Mouse (Mus musculus): Measurements from ENCODE around the gene Sbk3. TPM values are rescaled to one million over a fixed set of nuclear protein-coding genes. Genes with fewer than 3 reads are reported as not detected.
"Not testable (repeated sequence)": the region's sequence is repeated elsewhere in the genome, so short reads cannot be mapped to it uniquely, and the experiment has no call there.

The Sbk3 gene
- not detected in 2 replicates for total RNA-seq (2014; fragmentation: Nextera tagmentation)
- not detected in 2 replicates for total RNA-seq (2017)

- ATAC-seq (replicated peaks; ENCODE audit: poor library complexity, severe bottlenecking): no peak
Measured at GRCm38 (mm10) chr7:4971068-4971467, at the start of gene Sbk3. Gene Sbk3, minus strand, starts transcription at chr7:4971168.

DNA sequence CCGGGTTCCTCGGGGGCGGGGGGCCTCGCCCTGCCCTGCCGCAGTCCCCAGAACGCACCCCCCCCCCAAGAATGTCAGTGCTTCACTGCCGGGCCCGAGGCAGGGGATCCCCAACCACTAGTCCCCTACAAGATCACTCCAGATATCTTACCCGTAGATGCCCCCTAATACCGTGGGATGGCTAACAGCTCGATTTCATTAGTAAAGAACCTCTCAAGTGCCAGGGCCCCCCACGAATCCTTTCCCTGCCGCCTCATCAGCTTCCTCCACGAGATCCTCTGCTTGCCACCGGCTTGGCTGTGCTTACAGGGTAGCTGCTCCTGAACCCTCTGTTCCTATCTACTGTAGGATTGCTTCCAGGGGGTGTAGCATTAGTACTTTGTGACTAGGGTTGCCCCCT, 49.7 kb upstream of the Sbk3 start:
- ATAC-seq (replicated peaks; ENCODE audit: poor library complexity, severe bottlenecking): no peak

DNA sequence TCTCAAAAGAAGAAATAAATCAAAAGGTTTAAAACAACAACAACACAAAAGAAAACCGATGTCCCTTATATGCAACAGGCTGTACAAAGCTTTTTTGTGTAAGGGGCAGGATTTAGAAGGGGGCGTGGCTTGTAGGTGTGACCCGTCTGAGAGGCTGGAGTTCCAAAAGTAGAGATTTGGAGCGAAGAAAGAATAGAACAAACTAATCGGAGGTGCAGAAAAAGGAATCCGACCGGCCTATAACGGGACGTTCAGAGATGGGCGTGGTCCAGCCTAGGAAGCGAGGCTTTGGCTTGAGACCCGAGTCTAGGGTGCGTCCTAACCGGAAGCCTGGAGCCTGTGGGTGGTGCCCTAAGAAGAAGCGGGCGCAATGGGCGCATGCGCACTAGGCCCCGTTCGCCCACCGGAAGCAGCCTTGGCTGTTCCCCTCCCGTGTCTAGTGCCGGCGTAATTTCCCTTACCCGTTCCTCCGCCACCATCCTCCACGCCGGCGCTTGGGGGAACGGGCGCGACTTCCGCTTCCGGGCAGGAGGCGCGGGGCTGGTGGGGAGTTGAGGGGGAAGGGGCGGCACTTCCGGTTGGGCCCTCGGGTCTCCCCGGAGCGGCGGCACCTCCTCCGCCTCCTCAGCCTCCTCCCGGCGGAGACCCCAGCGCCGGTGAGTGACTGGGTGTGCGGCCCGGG, 49.2 kb upstream of the Sbk3 start, which contains the start of the genes Zfp865 and Ccdc106:
Gene Zfp865 (plus strand): TSS at position 377 of the 682 bp plus-strand sequence.
Gene Ccdc106 (plus strand): TSS at position 554 of the 682 bp plus-strand sequence.
- peak; percentile 76 for ATAC-seq (replicated peaks; ENCODE audit: poor library complexity, severe bottlenecking)

- not testable (repeated sequence) for ATAC-seq (replicated peaks; ENCODE audit: poor library complexity, severe bottlenecking)
Measured at GRCm38 (mm10) chr7:5019576-5019975, 48.6 kb upstream of the Sbk3 start.

GRCm38 (mm10) chr7:5017931-5018330, 47.0 kb upstream of the Sbk3 start:
- no peak for ATAC-seq (replicated peaks; ENCODE audit: poor library complexity, severe bottlenecking)

DNA sequence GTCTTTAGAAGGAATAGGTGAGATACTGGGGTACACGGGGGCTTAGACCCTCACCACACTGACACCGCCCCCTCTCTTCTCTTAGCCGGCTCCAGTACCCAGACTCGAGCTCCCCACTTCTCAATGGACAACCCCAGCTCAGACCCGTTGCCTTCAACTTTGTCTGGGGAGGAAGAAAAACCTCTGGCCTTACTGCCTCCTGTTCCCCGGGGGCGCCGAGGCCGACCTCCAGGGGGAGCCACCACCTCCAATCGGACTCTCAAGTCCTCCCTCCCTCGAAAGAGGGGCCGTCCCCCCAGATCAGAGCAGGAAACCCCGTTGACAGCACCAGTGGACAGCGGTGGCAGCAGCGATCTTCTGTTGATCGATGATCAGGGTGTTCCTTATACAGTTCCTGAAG, 46.4 kb upstream of the Sbk3 start:
- ATAC-seq (replicated peaks; ENCODE audit: poor library complexity, severe bottlenecking): no peak

DNA sequence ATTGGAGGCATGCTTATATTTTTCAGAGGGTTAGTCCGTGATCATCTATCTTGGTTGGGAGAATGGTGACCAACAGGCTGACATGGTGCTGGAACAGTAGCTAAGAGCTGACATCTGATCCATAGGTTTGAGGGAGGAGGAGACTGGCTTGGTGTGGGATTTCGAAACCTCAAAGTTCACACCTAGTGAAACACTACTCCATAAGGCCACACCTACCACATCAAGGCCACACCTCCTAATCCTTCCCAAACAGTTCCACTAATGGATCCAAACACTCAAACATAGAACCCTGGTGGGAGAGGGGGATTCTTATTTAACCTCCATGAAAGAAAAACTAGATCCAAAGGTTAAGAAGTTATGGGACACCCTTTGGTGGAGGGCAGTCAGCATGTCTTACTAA, 46.0 kb upstream of the Sbk3 start:
- ATAC-seq (replicated peaks; ENCODE audit: poor library complexity, severe bottlenecking): no peak

- no peak for ATAC-seq (replicated peaks; ENCODE audit: poor library complexity, severe bottlenecking)
Measured at GRCm38 (mm10) chr7:5016057-5016456, 45.1 kb upstream of the Sbk3 start.

GRCm38 (mm10) chr7:5015118-5016001, 44.4 kb upstream of the Sbk3 start, which contains the start of gene Gm44973:
Gene Gm44973, plus strand, starts transcription at chr7:5015496.
- peak; percentile 51 for ATAC-seq (replicated peaks; ENCODE audit: poor library complexity, severe bottlenecking)

DNA sequence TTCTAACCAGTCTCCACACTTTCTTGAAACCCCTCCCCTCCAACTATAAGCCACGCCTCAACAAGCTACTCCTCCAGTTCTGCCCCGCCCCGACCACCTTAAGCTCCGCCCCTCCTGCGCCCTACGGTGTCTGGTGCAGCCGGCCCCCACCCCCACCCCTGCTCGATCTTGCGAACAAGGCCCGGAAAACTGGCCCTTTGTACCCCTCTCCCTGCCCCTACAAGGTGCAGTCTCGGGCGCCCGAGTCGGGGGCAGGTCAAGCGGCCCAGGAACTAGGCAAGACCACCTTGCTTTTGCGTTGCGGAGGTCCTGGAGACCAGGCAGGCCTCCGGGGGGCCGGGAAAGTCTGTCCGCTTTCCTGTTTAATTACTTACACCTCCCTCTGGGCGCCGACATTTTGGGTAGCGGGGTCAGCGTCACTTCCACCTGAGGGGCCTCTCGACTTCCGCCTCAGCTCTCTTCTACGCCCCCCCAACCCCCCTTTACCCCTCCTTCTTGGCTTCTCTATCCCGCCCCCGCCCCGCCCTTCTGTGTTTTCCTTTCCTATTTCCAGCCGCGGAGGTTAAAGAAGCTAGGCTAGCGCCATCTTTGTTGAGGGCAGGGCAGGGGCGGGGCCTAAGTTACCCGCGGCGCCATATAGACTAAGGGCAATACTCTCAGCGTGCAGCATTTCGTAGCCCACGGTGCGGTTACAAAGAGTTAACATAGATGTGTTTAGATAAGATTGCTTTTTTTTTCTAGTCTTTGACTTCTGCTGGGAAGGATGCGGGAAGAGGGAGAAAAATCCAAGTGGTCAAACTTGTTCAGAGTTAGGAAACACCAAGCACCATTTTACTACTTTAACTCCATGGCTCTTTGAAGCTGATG, 43.5 kb upstream of the Sbk3 start, which contains the start of the genes Zfp524 and Fiz1:
Gene Zfp524 (plus strand): TSS at position 165 of the 867 bp plus-strand sequence.
Gene Fiz1 (minus strand): TSS at position 447 of the 867 bp plus-strand sequence.
- peak; percentile 61 for ATAC-seq (replicated peaks; ENCODE audit: poor library complexity, severe bottlenecking)

- no peak for ATAC-seq (replicated peaks; ENCODE audit: poor library complexity, severe bottlenecking)
Measured at GRCm38 (mm10) chr7:5012681-5013513, 41.9 kb upstream of the Sbk3 start.

DNA sequence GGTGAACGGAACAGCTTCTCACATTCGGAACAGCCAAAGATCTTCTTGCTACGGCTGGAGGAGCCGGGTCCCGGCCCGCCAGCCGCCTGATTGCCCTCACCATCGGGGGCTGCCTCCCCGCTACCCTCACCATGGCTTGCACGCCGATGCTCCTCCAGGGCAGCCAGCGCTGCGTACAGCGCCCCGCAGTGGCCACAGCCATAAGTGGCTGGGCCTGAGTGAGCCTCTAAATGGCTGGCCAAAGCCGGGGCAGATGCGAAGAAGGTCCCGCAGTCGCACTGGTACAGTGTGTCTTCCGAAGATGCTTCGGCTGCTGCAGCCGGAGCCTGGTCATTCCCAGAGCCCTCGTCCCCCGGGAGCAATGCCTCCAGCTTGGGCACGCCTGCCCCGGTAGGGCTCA, 37.3 kb upstream of the Sbk3 start:
- ATAC-seq (replicated peaks; ENCODE audit: poor library complexity, severe bottlenecking): peak; percentile 13; the same call in 1 of the 2 replicates

DNA sequence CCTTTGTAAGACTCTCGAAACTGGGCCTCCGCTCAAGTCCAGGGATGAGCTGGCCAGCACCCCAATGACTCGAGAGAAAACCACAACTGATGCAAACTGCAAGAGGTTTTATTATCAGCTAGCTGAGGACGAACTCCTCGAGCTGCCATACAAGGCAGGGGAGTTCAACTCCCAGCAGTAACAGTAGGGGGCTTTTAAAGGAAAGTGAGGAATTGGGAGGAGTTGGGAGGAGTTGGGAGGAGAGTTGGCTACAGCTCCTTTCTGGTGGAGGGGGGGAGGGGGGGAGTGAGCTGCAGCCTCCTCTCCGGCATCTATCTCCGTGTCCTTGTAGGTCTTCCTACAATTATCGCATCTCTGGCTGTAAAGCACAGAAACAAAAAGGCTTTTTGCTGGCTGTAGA, 31.9 kb upstream of the Sbk3 start:
- ATAC-seq (replicated peaks; ENCODE audit: poor library complexity, severe bottlenecking): not testable (repeated sequence)

GRCm38 (mm10) chr7:4999876-5000275, 28.9 kb upstream of the Sbk3 start:
- 0 out of 2 replicates have a peak, but pooled peaks have one; percentile 26 for ATAC-seq (replicated peaks; ENCODE audit: poor library complexity, severe bottlenecking)

- no peak for ATAC-seq (replicated peaks; ENCODE audit: poor library complexity, severe bottlenecking)
Measured at GRCm38 (mm10) chr7:4996934-4997333, 26.0 kb upstream of the Sbk3 start.

- ATAC-seq (replicated peaks; ENCODE audit: poor library complexity, severe bottlenecking): peak; percentile 90
Measured at GRCm38 (mm10) chr7:4996003-4996895, 25.3 kb upstream of the Sbk3 start, which contains the start of gene Zfp579. Gene Zfp579, minus strand, starts transcription at chr7:4996158.

GRCm38 (mm10) chr7:4995268-4996002, 24.5 kb upstream of the Sbk3 start:
- ATAC-seq (replicated peaks; ENCODE audit: poor library complexity, severe bottlenecking): peak; percentile 30
